Mouse (Mus musculus) ovary, postnatal 10 days (tissue): ENCODE measurements around the gene Ddx60.

ENCODE experiments used
- DNase-seq: peaks from one replicate; pipeline ENCODE4 v3.0.0; 2022; ENCODE audit warnings: low spot score

The Ddx60 gene

DNA sequence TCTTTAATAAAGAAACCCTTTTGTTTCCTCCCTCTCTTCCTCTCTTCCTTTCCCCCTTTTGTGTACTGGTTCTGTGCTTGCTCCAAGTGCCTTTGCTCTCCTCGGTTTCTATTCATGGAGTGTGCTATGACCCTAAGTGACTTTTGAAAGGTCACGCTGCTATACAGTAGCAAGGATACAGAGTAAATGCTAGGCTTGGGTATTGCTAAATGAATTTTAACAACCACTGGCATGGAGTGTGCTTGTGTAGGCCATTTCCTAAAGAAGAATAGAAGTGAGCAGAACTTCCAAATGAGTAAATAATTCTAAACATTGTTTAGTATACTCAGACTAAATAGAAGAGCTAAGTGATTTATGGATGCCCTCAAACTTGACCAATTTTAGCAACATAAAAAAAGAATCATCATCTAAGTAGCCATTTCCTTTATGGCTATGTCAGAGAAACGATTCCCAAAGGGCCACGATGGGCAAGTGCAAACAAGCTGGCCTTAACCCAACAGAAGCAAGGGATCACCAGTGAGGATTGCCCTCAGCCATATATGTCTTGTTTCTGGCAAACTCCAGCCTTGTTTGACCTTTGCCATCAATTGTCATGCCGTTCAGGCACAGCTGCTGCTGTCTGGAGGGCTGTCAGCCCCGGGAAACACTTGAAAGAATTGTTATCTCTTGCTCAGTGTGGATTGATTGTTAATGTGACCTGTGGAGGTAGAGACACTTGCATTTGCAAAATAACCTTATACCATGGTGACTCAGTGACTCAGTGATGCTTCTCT is 58.0 kb downstream of the Ddx60 start:
- DNase-seq = no peak

DNA sequence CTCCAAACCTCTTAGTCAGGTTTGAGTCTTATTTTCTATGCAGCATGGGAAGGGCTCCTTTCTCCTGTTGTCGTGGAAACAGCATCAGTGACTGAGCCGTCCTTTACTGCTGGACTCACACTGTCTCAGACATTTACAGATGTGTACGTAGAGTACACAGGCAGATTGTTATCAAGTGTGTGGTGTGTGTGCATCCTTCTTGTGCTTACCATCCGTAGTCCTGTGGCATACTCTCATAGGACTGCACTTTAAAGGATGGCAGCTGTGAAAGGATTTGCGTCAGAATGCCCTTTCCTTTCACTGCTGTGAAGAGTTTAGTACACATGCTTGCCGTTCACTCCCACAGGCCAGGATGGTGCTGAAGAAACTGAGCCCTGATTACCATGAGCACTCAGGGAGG is 61.6 kb downstream of the Ddx60 start:
- no peak for DNase-seq

DNA sequence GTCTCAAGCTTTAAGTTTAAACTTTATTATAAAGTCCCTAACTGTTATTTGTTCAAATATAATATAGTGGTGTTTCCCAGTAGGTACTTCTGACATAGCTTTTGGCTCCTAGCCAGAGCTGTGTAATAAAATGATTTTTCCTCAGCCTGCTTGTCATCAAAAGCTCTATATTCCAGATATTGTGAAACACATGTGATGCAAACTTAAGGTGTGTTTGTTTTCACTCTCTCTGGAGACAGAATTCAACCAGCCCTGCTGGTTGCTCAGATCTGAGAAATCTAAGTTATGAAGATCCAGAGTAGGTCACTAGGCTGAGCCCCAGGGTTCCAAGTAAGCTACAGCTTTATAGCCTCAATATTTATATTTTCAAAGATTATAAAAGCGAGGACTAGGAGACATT is 64.9 kb downstream of the Ddx60 start:
- DNase-seq = no peak

DNA sequence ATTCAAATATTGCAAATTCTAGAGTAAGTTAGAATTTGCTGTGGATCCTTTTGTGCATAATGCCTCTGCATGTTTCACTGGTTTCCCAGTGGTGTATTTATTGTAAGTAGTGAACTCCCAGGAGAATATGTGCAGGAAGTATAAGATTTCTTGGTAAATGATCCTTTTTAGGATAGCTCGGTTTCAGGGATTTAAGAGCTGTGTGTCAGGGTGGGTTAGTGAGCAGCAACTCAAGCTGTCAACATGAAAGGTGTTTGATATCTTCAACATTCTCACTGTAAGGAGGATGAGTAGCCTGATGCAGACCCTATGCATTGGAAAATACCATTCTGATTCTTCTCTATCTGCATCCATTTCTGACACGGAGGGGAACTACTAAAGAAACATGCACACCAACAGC is 69.2 kb downstream of the Ddx60 start:
- DNase-seq = no peak

DNA sequence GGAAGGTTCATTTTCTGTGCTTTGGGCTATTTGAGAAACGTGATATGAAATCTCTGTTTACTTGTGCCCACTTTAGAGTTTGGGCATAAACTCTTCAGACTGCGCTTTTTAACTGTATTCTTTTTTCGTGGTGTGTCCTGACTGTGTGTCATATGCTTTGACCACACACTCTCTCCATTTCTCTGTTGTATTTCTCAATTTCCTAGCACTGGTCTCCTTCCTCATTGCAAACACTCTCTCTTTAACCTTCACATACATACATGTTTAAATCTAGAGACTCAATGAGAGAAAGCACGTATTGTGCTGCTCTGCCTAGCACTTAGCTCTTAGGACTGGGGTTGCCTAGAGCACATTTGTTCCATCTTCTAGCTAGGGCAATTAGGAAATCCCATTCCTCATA is 86.3 kb downstream of the Ddx60 start:
- DNase-seq = no peak

DNA sequence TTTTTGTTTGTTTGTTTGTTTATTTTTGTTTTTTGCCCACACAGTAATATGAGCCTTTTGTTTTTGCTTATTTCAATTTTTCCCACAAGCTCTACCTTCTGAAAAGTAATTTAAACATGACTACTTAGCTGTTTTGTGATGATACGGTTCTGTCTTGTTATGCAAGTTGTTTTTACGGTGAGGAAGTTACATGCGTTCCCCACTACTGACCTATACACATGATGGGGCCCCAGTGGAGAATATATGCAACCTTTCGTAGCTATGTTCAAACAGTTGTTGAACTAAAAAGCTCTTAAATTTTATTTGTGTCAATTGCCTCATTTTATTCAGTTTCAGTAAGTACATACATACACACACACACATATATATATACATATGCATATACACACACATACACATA is 86.7 kb downstream of the Ddx60 start:
- DNase-seq = no peak

DNA sequence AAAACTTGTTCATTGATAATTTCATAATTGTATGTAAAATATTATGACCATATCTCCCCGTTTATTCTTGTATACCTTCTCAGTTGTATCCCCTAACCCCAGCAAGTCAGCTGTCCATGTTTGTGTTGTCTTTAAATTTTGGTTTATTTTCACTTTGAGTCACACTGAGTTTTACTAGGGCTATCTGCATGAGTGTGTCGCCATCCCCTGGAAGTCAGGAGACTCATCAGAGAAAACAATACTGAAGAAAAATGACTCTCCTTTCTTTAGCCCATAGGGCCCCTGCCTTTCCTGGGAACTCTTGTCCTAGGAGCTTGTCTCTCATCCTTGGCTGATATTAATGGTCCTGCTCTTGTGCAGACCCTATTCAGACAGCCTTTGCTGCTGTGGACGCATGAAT is 106.5 kb downstream of the Ddx60 start:
- no peak for DNase-seq

DNA sequence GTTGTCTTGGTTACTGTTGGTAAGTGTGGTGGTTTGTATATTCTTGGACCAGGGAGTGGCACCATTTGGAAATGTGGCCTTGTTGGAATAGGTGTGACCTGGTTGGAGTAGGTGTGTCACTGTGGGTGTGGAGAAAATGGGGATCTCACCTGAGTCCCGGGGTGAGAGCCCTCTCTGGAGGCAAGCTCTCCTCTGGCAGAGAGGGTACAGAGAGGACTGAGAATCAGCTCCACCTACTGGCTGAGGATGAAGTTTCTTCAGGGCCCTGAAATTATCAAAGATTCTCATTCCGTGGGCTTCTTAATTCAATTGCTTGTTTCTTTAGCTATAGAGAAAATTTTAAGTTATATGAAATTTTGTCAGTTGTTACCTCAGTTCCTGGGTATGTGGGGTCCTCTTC is 118.9 kb downstream of the Ddx60 start:
- DNase-seq = no peak

DNA sequence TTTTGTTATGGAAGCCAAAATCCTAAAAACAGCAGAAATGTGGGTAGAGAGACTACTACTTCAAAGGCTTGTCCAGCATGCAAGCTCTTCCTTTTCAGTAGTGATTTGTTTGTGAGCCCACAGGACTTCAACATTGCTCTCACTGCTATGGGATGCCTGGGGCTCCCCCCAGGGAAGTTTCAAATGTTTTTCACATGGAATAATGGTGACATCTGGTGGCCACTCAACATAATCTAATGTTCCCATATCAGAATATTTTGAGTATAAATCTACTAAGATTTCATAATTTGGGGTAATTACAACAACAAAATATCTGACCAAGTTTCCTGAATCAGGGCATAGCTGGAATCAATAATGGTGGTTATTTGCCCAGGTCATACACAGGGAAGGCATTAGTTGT is 132.5 kb downstream of the Ddx60 start:
- no peak for DNase-seq

DNA sequence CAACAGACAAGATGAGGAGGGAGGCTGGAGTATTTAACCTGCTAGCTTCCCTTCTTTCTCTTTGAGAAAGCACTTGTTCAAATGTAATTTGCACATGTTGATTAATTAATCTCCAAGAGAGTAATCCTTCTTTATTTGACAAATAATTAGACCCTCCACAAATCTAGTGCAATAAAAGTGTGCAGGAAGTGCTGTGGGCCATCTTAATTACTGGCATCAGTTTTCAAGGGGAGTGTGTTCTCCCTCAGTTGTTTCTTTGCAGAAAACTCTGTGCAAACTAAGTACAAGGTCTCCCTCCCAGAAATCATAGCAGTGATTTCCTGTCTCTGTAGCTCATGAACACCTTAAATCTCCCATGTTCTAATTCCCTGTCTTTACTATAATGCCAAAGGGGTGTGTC is 140.4 kb downstream of the Ddx60 start:
- DNase-seq = no peak

DNA sequence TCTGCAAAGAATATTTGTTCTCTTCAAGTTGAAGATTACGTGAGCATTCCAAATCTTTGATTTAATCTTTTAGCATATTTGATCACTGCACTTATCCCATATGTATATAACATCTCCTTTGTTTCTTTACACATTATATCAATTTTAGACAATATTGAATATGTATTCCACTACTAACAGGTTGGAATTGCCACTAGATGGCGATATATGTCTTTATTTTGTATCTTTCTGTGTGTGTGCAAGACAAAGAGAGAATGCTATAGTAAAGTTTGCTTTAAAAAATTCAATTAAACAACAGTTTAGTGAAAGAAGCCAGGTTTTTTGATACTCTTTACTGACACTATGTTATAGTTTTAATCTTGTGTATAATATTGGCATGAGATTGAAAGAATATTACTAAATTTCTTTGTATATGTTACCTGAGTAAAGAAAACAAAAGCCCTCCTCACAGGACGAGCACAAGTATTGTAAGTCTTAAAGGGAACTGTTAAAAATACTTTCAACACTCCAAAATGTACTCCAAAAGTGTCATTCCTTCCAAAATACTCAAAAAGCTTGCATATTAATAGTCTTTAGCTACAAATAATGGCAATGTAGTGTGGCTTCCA is 152.4 kb downstream of the Ddx60 start:
- no peak for DNase-seq

DNA sequence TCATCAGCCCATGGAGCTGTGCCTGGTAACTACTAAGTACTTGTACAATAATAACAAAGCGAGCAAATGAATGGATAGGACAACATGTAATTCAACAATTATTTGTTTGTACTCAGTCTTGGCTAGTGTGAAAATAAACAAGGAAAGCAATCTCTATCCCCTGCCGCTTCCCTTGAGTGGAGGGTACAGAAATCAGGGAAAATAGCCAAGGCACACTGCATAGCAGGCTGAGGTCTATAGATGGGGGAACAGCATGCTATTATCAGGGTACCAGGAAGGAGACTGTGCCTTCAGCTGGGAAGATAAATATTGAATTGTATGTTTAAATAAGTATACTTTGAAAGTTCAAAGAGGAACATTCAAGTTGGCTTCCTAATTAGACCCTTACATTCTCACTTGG is 153.9 kb downstream of the Ddx60 start:
- DNase-seq = no peak
